Mouse (Mus musculus) G1E (cell line): Measurements from ENCODE around the gene Olfr1511. TPM values are rescaled to one million over a fixed set of nuclear protein-coding genes. Genes with fewer than 3 reads are reported as not detected.

Experiments used
- ATAC-seq: 2 replicates; pipeline ENCODE4 v1.8.0; 2016; ENCODE audit warnings: mild to moderate bottlenecking; ENCODE audit not compliant: insufficient number of reproducible peaks, poor library complexity, low FRiP score, severe bottlenecking; ENCODE audit errors: extremely low read depth
- DNase-seq: peaks from one replicate; pipeline ENCODE4 v3.0.0; 2012; ENCODE audit warnings: low spot score
- H3K27me3 ChIP-seq: 2 replicates; pipeline ENCODE4 v1.6.1; 2012; ENCODE audit warnings: mild to moderate bottlenecking, low read length, inconsistent platforms; ENCODE audit not compliant: insufficient read depth
- H3K36me3 ChIP-seq: replicated peaks from 2 replicates; pipeline ENCODE3; 2012; ENCODE audit warnings: mild to moderate bottlenecking, inconsistent platforms
- H3K4me1 ChIP-seq: 2 replicates; pipeline ENCODE4 v1.6.1; 2012; ENCODE audit warnings: low read depth, low read length, inconsistent platforms, mixed read lengths; ENCODE audit not compliant: insufficient read depth
- H3K4me3 ChIP-seq: 2 replicates; pipeline ENCODE4 v1.5.1; 2012; ENCODE audit warnings: low read depth, mild to moderate bottlenecking, inconsistent platforms, low read length, moderate library complexity, mixed read lengths
- H3K9me3 ChIP-seq: replicated peaks from 2 replicates; pipeline ENCODE4 v1.6.1; 2012; ENCODE audit warnings: inconsistent platforms
- CTCF ChIP-seq: IDR thresholded peaks from 2 replicates; pipeline ENCODE4 v1.5.1; 2012; ENCODE audit warnings: low read depth, low read length, inconsistent platforms, mixed read lengths
- GATA1 ChIP-seq: IDR thresholded peaks from 2 replicates; pipeline ENCODE4 v1.6.1; 2012; ENCODE audit warnings: borderline replicate concordance, low read length, inconsistent platforms, mixed read lengths
- GATA2 ChIP-seq: IDR thresholded peaks from 2 replicates; pipeline ENCODE4 v1.6.1; 2012; ENCODE audit warnings: low read depth, low read length, inconsistent platforms, borderline replicate concordance
- POLR2AphosphoS5 ChIP-seq: IDR thresholded peaks from 2 replicates; pipeline ENCODE4 v1.6.1; 2012; ENCODE audit warnings: low read depth, low read length, inconsistent platforms; ENCODE audit not compliant: insufficient replicate concordance
- TAL1 ChIP-seq: conservative IDR thresholded peaks from 2 replicates; pipeline ENCODE4 v1.6.1; 2012; ENCODE audit warnings: low read depth, low read length, inconsistent platforms, mixed read lengths
- polyA plus RNA-seq: library from polyadenylated mRNA; stranded (reverse); fragments of >175 nt; gene quantifications from 2 replicates; pipeline ENCODE4 v1.2.3, GENCODE M21; 2012
- total RNA-seq, 2 experiments: library from RNA; stranded (forward) in 1 of 2; stranded (reverse) in 1 of 2; fragments of 200-1000 nt in 1 of 2; fragments of >200 nt in 1 of 2; fragmentation: Nextera tagmentation in 1 of 2; gene quantifications; 2 replicates each; pipeline ENCODE4 v1.2.3; 2014 to 2017

The Olfr1511 gene
- total and polyA plus RNA-seq, 3 experiments = not detected

DNA sequence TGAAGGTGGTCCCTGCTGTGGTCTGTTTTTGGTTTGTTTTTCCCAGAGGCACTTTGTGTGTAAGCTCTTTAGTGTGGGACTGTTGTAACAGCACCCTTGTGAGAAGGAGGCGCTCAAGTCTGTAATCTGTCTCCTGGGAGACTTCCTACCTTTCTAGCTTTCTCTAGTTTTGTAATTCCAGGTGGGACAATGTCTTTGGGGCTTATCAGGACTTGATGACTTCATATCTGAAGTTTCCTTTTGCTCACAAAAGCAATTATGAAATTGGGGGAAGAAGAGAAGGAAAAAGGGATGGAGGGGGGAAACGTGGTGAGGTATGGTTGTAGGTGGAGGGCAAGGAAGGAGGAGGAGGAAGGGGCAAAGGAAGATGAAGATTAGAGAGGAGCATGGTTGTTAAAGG, 18.1 kb downstream of the Olfr1511 start, which contains the start of gene Olfr1512:
Gene Olfr1512, minus strand, starts transcription at position 101 of the 400 bp plus-strand sequence.
- TF ChIP-seq GATA2 (no peak), GATA1 (no peak), CTCF (no peak), POLR2AphosphoS5 (no peak), TAL1 (no peak)

GRCm38 (mm10) chr14:52368741-52369140, 28.4 kb downstream of the Olfr1511 start:
- Histone ChIP-seq H3K4me1 (no peaks in the 10 kb centered on the region), H3K36me3 (no peaks in the 10 kb centered on the region), H3K27me3 (peaks cover 6% of the 10 kb centered on the region; the same call in 1 of the 2 replicates), H3K4me3 (no peak overlapping the region), H3K9me3 (no peaks in the 10 kb centered on the region)
- DNase-seq (no peak), ATAC-seq (no peak)
- no peak for TF ChIP-seq GATA1
- TF ChIP-seq GATA2 = no peak
- TF ChIP-seq POLR2AphosphoS5 = no peak
- no peak for TF ChIP-seq CTCF
- TF ChIP-seq TAL1 = no peak

More for the DNA sequence above, 18.1 kb downstream of the Olfr1511 start, which contains the start of gene Olfr1512:
- Histone ChIP-seq H3K9me3 (no peaks in the 10 kb centered on the region), H3K4me3 (no peak within 1 kb of the TSS), H3K4me1 (no peaks in the 10 kb centered on the region), H3K36me3 (no peaks in the 10 kb centered on the region), H3K27me3 (no peaks in the 10 kb centered on the region)
- DNase-seq (no peak), ATAC-seq (no peak)

DNA sequence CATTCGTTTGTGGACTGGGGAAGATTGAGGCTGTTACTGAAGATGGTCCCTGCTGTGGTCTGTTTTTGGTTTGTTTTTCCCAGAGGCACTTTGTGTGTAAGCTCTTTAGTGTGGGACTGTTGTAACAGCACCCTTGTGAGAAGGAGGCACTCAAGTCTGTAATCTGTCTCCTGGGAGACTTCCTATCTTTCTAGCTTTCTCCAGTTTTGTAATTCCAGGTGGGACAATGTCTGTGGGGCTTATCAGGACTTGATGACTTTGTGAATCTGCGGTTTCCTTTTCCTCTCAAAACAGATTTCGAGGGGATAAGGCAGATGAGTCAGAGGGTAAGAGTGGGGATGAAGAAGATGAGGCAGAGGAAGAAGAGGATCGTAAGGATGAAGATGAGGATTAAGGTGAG, 40.9 kb downstream of the Olfr1511 start, which contains the start of gene Olfr1513:
Gene Olfr1513, minus strand, starts transcription at position 101 of the 400 bp plus-strand sequence.
- Histone ChIP-seq H3K4me3 (no peak within 1 kb of the TSS), H3K36me3 (no peaks in the 10 kb centered on the region), H3K27me3 (peaks cover 2% of the 10 kb centered on the region; the same call in 1 of the 2 replicates), H3K9me3 (no peaks in the 10 kb centered on the region), H3K4me1 (no peaks in the 10 kb centered on the region)
- TF ChIP-seq TAL1 (no peak), CTCF (no peak), POLR2AphosphoS5 (no peak), GATA1 (no peak), GATA2 (no peak)
- DNase-seq (no peak), ATAC-seq (no peak)

Other genes starting within 250 kb of the Olfr1511 start
- 173 and 179 TPM in 2 replicates for gene Supt16, start 200.0 kb downstream of the Olfr1511 start, total RNA-seq (2014; fragmentation: Nextera tagmentation)
- gene Supt16, start 200.0 kb downstream of the Olfr1511 start, total RNA-seq (2017) = 189 and 225 TPM in 2 replicates
- gene Supt16, start 200.0 kb downstream of the Olfr1511 start, polyA plus RNA-seq = 37.1 and 44.7 TPM in 2 replicates
- gene Chd8, start 139.6 kb downstream of the Olfr1511 start, total RNA-seq (2014; fragmentation: Nextera tagmentation) = 222 and 247 TPM in 2 replicates
- gene Chd8, start 139.6 kb downstream of the Olfr1511 start, total RNA-seq (2017) = 57.6 and 78.7 TPM in 2 replicates
- gene Chd8, start 139.6 kb downstream of the Olfr1511 start, polyA plus RNA-seq = 16.0 and 22.6 TPM in 2 replicates
- 42.4 and 49.2 TPM in 2 replicates for gene Tox4, start 118.2 kb downstream of the Olfr1511 start, total RNA-seq (2014; fragmentation: Nextera tagmentation)
- gene Tox4, start 118.2 kb downstream of the Olfr1511 start, total RNA-seq (2017) = 42.9 and 43.0 TPM in 2 replicates
- 33.1 and 37.2 TPM in 2 replicates for gene Tox4, start 118.2 kb downstream of the Olfr1511 start, polyA plus RNA-seq
- 31.2 and 33.2 TPM in 2 replicates for gene Rab2b, start 117.8 kb downstream of the Olfr1511 start, total RNA-seq (2014; fragmentation: Nextera tagmentation)
- 13.8 and 14.9 TPM in 2 replicates for gene Rab2b, start 117.8 kb downstream of the Olfr1511 start, total RNA-seq (2017)
- gene Rab2b, start 117.8 kb downstream of the Olfr1511 start, polyA plus RNA-seq = 0.62 and 0.91 TPM in 2 replicates
- 71.6 and 74.2 TPM in 2 replicates for gene Mettl3, start 92.3 kb downstream of the Olfr1511 start, total RNA-seq (2014; fragmentation: Nextera tagmentation)
- gene Mettl3, start 92.3 kb downstream of the Olfr1511 start, total RNA-seq (2017) = 95.9 and 98.6 TPM in 2 replicates
- 10.4 and 16.5 TPM in 2 replicates for gene Mettl3, start 92.3 kb downstream of the Olfr1511 start, polyA plus RNA-seq
- gene Sall2, start 68.6 kb downstream of the Olfr1511 start, total RNA-seq (2014; fragmentation: Nextera tagmentation) = 7.8 TPM in 2 replicates
- gene Sall2, start 68.6 kb downstream of the Olfr1511 start, total RNA-seq (2017) = 2.3 and 2.8 TPM in 2 replicates
- 4.7 and 5.2 TPM in 2 replicates for gene Sall2, start 68.6 kb downstream of the Olfr1511 start, polyA plus RNA-seq
- not detected in 2 replicates for gene Olfr1513, start 41.0 kb downstream of the Olfr1511 start, total RNA-seq (2014; fragmentation: Nextera tagmentation)
- 0.05 and 0.06 TPM in 2 replicates for gene Olfr1513, start 41.0 kb downstream of the Olfr1511 start, total RNA-seq (2017)
- not detected in 2 replicates for gene Olfr1513, start 41.0 kb downstream of the Olfr1511 start, polyA plus RNA-seq
- not detected in 2 replicates for gene Olfr1512, start 18.2 kb downstream of the Olfr1511 start, total RNA-seq (2014; fragmentation: Nextera tagmentation)
- gene Olfr1512, start 18.2 kb downstream of the Olfr1511 start, total RNA-seq (2017) = 0.22 TPM in 1 of 2 replicates, not detected in the other
- not detected in 2 replicates for gene Olfr1512, start 18.2 kb downstream of the Olfr1511 start, polyA plus RNA-seq
- gene Olfr1510, start 17.0 kb upstream of the Olfr1511 start, total RNA-seq (2014; fragmentation: Nextera tagmentation) = not detected in 2 replicates
- gene Olfr1510, start 17.0 kb upstream of the Olfr1511 start, total RNA-seq (2017) = 0.23 and 0.27 TPM in 2 replicates
- not detected in 2 replicates for gene Olfr1510, start 17.0 kb upstream of the Olfr1511 start, polyA plus RNA-seq
- not detected in 2 replicates for gene Olfr1509, start 45.6 kb upstream of the Olfr1511 start, total RNA-seq (2014; fragmentation: Nextera tagmentation)
- gene Olfr1509, start 45.6 kb upstream of the Olfr1511 start, total RNA-seq (2017) = 0.17 and 0.87 TPM in 2 replicates
- gene Olfr1509, start 45.6 kb upstream of the Olfr1511 start, polyA plus RNA-seq = not detected in 2 replicates
- gene Olfr1508, start 70.1 kb upstream of the Olfr1511 start, total RNA-seq (2014; fragmentation: Nextera tagmentation) = not detected in 2 replicates
- gene Olfr1508, start 70.1 kb upstream of the Olfr1511 start, total RNA-seq (2017) = 0.06 and 0.27 TPM in 2 replicates
- not detected in 2 replicates for gene Olfr1508, start 70.1 kb upstream of the Olfr1511 start, polyA plus RNA-seq
- gene Olfr1507, start 98.4 kb upstream of the Olfr1511 start, total RNA-seq (2014; fragmentation: Nextera tagmentation) = not detected in 2 replicates
- gene Olfr1507, start 98.4 kb upstream of the Olfr1511 start, total RNA-seq (2017) = 0.16 and 0.35 TPM in 2 replicates
- not detected in 2 replicates for gene Olfr1507, start 98.4 kb upstream of the Olfr1511 start, polyA plus RNA-seq